Mouse (Mus musculus): Measurements from ENCODE around the gene Dio1.

Dio1 gene

GRCm38 (mm10) chr4:107299779-107300340 lies 7.1 kb downstream of the Dio1 start:
- DNase-seq, result no peak

DNA sequence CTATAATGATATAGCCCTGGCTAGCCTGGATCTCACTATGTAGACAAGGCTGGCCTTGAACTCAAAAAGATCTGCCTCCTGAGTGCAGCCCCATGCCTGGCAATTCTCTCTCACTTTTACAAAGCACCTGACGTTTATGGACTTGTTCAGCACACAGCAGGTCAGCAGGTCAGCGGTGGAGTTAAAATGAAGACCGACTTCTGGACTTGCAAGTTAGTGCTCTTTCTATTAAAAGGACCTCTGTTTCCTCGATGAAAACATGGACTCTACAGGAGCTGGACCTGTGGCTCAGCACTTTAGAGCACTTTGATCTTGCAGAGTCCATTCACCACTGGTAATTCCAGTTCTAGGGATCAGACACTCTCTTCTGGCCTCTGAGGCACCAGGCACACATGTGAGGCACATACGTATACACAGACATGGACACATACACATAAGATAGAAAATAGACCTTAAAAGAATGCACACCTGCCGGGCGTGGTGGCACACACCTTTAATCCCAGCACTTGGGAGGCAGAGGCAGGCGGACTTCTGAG lies 8.8 kb downstream of the Dio1 start:
- no peak for DNase-seq

DNA sequence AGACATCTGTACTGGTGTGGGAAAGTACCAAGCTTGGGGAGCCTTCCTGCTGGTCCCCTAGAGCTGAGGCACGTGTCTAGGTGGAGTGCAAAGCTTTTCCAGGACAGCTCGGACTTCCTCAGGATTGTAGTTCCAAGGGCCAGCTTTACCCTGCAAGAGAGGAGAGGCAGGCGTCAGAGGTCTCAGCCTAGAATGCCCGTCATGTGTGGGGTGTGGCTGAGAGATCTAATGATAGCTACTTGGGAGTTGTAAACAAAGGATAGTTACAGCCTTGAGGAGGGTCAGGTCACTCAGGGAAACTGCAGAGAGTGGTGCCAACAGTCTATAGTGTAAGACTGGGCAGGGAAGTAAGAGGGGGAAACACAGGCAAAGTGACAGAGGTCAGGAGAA lies 14.7 kb downstream of the Dio1 start:
- DNase-seq, result no peak

- DNase-seq, result peak; percentile 17
Observed at GRCm38 (mm10) chr4:107291611-107292272, 15.2 kb downstream of the Dio1 start.

- DNase-seq, result no peak
Observed at GRCm38 (mm10) chr4:107287517-107287916, 19.5 kb downstream of the Dio1 start.

- DNase-seq, result no peak
Observed at GRCm38 (mm10) chr4:107286386-107286785, 20.6 kb downstream of the Dio1 start.

DNA sequence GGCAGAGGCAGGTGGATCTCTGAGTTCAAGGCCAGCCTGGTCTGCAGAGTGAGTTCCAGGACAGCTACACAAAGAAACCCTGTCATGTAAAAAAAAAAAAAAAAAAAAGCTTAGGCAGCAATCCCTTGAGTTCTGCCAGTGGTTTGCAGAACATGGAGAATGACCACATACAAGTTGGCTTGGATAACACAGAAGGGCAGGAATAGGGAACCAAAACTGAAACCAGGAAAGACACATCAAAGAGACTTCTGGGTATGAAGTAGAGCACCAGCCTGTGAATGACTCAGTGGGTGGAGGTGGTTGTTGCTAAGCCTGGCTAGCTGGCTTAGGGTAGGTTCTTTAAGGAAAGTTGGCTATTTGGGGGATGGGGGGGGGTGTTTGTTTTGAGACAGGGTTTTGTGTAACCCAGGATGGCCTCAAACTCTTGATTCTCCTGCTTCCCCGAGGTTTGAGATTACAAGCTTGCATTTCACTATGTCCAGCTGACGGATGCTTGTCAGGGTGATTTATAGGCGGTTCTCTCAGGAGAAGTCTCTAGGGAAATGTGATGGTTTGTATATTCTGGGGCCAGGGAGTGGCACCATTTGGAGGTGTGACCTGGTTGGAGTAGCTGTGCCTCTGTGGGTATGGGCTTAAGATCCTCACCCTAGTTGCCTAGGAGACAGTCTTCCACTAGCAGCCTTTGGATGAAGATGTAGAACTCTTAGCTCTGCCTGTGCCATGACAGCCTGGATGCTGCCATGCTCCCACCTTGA lies 21.3 kb downstream of the Dio1 start:
- no peak for DNase-seq

DNA sequence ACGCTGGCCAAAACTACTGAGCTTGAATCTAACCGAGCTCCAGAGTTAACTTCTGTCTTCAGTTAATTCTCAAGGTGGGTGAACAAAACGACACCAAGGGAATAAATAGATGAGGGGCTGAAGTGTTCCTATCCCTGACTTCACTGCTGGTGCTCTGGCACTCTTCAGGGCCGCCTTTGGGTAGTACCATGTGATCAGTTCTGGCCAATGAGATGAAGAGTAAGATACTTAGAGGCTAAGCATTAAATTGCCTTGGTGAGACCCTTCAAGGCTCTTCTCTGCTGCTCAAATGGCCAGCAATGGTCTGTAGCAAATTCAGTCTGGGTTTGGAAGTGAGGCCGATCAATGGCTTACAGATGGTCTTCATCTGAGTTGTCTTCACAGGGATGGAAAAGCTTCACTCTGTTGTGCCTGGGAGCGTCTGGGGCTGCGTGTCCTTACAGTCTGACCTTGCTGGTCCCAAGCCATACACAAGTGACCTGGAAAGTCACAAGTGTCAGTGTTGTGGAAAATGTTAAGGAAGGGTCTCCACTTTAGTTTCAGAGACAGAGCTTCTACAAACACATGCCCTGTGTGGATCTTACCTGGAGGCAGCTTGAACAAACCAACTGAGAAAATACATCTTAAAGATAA lies 26.0 kb downstream of the Dio1 start:
- DNase-seq, result no peak

DNA sequence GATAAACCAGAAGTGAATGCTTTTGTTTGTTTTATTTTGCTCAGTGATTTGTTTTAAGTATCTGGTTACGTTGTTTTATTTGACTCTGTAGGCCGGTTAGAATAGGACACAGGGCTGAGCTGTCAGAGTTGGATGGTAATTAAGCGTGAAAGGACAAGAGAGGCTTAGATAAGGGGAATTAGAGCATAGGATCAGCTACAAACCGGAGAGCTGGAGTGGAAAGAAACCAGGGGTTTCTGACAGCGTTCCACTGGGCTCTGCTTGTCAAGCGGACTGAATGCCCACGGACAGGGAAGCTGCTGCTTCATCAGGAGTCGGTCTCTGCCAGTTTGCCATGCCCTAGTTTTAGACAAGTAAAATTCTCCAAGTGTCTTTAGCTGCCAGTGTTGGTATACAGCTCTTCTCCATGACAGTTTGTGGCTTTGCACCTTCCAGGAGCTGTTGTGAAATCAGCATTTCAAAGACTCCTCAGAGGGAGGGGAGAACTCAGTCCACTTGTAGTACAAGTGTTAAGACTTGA lies 28.7 kb downstream of the Dio1 start:
- no peak for DNase-seq

DNA sequence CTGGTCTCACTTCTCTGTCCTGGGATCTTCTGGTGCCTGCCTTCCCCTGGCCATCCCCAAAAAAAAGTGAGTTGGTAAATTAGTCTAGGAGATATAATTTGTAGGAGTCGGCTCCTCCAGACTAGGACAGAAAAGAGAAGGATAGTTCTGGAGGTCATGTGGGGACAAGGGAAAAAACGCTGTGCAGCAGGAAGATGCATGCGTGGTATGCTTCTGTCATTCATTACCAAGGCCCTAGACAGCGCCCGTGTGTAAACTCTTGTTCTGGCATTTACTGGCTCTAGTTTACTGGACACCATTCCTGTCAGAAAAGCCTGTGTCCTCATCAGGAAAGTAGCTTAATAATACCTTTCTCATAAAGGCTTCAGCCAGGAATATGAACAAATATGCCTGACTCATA lies 32.5 kb downstream of the Dio1 start:
- no peak for DNase-seq

- no peak for DNase-seq
Observed at GRCm38 (mm10) chr4:107273683-107274082, 33.3 kb downstream of the Dio1 start.

- DNase-seq, result no peak
Observed at GRCm38 (mm10) chr4:107260001-107260400, 47.0 kb downstream of the Dio1 start.

DNA sequence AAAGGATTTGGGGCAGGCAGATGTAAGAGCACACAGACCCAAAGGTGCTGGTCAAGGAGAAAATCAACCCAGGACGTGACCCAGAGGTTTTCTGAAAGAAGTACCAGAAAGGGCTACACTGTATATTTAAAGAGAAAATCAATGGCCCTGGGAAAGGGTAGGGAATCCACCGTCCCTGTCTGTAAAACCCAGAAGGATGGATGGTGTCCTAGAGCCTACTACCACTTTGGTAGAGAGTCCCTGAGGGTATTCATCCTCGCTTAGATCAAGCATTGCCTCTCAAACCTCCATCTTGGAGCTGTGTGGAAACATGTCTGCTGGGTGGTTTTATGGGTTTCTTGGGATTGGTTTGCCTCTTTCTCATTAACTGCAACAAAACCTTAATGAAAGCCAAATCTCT lies 52.6 kb downstream of the Dio1 start:
- no peak for DNase-seq

DNA sequence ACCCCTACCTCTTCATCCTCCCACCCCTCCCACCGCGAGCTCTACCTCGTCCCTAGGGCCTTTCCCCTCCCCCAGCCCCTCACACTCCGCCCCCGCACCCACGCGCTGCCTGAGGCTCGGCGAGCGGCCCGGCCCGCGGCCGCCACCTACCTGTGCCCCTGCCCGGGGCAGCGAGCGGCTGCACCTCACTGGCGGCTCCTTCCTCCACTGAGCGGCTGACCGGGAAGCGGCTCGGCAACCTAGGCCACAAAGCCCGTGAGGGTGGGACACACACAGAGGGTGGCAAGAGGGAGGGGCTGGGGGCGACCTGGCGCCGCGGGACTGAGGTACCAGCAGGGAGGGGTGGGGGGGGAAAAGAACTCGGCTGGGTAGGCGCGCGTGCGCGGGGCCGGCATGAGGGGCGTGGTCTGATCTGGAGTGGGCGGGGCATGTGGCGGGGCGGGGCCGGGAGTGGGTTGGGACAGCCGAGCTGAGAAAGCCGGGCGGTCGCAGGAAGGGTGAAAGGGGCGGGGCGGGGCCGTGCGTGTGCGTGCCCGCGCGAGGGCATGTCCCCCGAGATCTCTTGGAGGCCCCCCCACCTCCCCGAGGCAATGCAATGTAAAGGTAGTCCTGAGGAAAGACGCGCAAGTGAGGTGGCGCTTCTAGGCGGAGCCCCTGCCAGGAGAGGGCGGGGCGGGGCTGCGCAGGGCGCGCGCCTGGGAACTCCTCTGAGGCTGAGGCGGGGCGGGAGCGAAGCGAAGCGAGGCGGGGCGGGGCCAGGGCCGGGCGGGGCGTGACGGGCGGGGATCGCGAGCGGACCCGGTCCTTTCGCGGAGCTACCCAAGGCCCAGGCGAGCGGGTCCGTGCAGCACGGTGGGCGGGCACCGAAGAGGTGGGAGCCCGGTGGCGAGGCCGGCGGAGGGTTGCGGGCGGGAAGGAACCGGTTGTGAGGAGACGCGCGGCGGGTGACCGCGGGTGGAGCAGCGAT lies 53.6 kb downstream of the Dio1 start, which contains the start of the genes Lrrc42 and Hspb11:
Gene Lrrc42 (minus strand): TSS at position 408 of the 967 bp plus-strand sequence.
Gene Hspb11 (plus strand): TSS at position 469 of the 967 bp plus-strand sequence.
- peak; percentile 95 for DNase-seq

GRCm38 (mm10) chr4:107252522-107252921 lies 54.4 kb downstream of the Dio1 start:
- no peak for DNase-seq

GRCm38 (mm10) chr4:107250494-107250893 lies 56.5 kb downstream of the Dio1 start:
- peak; percentile 32 for DNase-seq

- DNase-seq, result peak; percentile 21
Observed at GRCm38 (mm10) chr4:107249471-107249870, 57.5 kb downstream of the Dio1 start.

DNA sequence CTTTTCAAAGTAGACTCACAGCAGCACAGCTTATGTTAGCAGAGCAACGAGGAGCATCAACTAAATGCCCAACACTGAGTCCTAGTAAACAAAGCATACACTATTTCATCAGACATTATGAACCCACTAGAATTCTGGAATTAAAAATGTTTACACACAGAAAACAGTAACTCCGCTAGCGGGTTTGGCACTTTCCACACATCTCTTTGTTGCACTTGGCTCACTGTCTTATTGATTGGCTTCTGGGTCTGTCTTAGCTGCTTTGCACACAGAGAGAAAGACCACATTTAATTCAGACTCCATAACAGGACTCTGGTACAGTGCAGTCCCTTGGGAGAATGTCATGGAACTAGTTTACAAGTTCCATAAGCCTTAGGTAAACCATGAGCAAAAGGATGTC lies 58.9 kb downstream of the Dio1 start:
- DNase-seq, result no peak

GRCm38 (mm10) chr4:107247110-107247509 lies 59.9 kb downstream of the Dio1 start:
- no peak for DNase-seq

DNA sequence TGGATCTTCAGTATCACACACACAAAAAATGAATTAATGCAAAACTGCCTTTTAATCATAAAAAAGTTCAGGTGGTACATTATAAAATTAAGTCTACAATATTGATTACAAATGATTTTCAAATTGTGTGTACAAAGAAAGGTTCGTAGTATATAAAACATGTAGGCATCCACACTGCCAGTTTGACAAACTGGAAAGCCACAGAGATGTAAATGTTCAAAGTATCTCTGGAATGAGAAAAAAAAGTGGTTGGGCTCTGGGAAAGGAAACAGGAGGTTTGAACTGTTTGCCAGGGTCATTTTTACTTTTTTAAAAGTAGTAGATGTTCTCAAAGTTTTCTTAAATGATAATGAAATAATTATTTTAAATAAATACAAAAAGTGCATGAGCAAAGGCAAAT lies 60.9 kb downstream of the Dio1 start:
- DNase-seq, result no peak

DNA sequence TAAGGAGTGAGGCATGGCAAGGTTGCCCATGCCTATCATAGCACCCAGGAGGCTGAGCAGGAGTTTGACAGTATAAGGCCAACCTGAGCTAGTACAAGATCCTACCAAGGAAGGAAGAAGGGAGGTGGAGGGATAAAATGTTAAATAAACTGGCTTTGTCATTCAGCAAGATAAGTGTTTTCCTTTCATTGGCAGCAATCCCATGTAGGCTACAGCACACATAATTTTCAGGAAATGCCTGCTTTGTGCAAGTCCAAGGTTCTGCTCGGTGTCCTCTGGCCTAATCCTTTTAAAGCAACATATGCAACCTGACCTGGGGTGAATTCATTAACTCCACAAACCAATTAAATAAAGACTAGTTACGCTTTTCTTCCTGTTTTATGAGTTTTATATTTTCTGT lies 61.6 kb downstream of the Dio1 start:
- no peak for DNase-seq
